Mouse (Mus musculus) stomach, postnatal 0 days (tissue): ENCODE data around the gene BC049352. TPM values are rescaled to one million over a fixed set of nuclear protein-coding genes. Genes with fewer than 3 reads are reported as not detected.

ENCODE experiments used
- ATAC-seq: fragments of 200-750 bp; cut with Nextera tagmentation; 2 replicates; pipeline ENCODE4 v1.8.0; 2017; ENCODE audit not compliant: low FRiP score, low TSS enrichment
- DNase-seq: peaks from one replicate; pipeline ENCODE4 v3.0.0-alpha.2; 2016; ENCODE audit warnings: low spot score
- H3K27ac ChIP-seq: fragments of 300-500 bp; sonication (generic); replicated peaks from 2 replicates; pipeline ENCODE4 v1.5.1; 2014; ENCODE audit warnings: mild to moderate bottlenecking, control low read depth
- H3K27me3 ChIP-seq: fragments of 300-500 bp; sonication (generic); 2 replicates; pipeline ENCODE4 v1.6.1; 2014; ENCODE audit warnings: low read length; ENCODE audit not compliant: control insufficient read depth, insufficient read depth
- H3K36me3 ChIP-seq: fragments of 300-500 bp; sonication (generic); 2 replicates; pipeline ENCODE4 v1.6.1; 2014; ENCODE audit warnings: low read length, mixed read lengths; ENCODE audit not compliant: control insufficient read depth, insufficient read depth
- H3K4me1 ChIP-seq: fragments of 300-500 bp; sonication (generic); replicated peaks from 2 replicates; pipeline ENCODE4 v1.6.1; 2014; ENCODE audit warnings: antibody characterized with exemption; ENCODE audit not compliant: control insufficient read depth, insufficient read depth
- H3K4me2 ChIP-seq: fragments of 300-500 bp; sonication (generic); replicated peaks from 2 replicates; pipeline ENCODE4 v1.6.1; 2014; ENCODE audit warnings: low read depth, mild to moderate bottlenecking, control low read depth, moderate library complexity
- H3K4me3 ChIP-seq: fragments of 300-500 bp; sonication (generic); 2 replicates; pipeline ENCODE4 v1.5.1; 2014; ENCODE audit warnings: low read depth, low read length, control low read depth
- H3K9ac ChIP-seq: fragments of 300-500 bp; sonication (generic); 2 replicates; pipeline ENCODE4 v1.6.1; 2014; ENCODE audit warnings: mild to moderate bottlenecking, low read length, control low read depth, mixed read lengths
- H3K9me3 ChIP-seq: fragments of 300-500 bp; sonication (generic); 2 replicates; pipeline ENCODE4 v1.6.1; 2016; ENCODE audit warnings: low read length; ENCODE audit not compliant: control insufficient read depth
- CTCF ChIP-seq: IDR thresholded peaks from 2 replicates; pipeline ENCODE4 v1.5.1; 2016; ENCODE audit warnings: antibody characterized with exemption, low read depth, mild to moderate bottlenecking, moderate library complexity
- EP300 ChIP-seq: optimal IDR thresholded peaks from 2 replicates; pipeline ENCODE3; 2016; ENCODE audit warnings: antibody characterized with exemption
- WGBS: fragments of 180-500 bp; shearing (Covaris S2); extraction: QIAGEN DNeasy Blood & Tissue Kit; methylation state at CpG from one replicate; pipeline ENCODE4 v1.1.7; 2014; 5-methylcytosine and 5-hydroxymethylcytosine counted together
- polyA plus RNA-seq: library from polyadenylated mRNA; unstranded; fragments of >200 nt; fragmentation: Nextera tagmentation; extraction: Ambion mirVana; gene quantifications from 2 replicates; pipeline ENCODE4 v1.2.1, GENCODE M21; 2015

The BC049352 gene
- polyA plus RNA-seq, 1 experiment from 2014 or later = 0.12 TPM

GRCm38 (mm10) chr9:45274635-45275034 is 92.8 kb downstream of the BC049352 start:
- Histone ChIP-seq H3K36me3 (no peaks in the 10 kb centered on the region), H3K27ac (no peak overlapping the region), H3K4me3 (no peak overlapping the region), H3K9me3 (no peaks in the 10 kb centered on the region), H3K9ac (no peak overlapping the region), H3K4me1 (no peaks in the 10 kb centered on the region), H3K4me2 (no peak overlapping the region), H3K27me3 (peaks cover 3% of the 10 kb centered on the region; the same call in 1 of the 2 replicates)
- DNase-seq (no peak), ATAC-seq (no peak)
- 94% methylated on average over 2 of the region's 2 CpGs for WGBS
- TF ChIP-seq CTCF (no peak), EP300 (no peak)

GRCm38 (mm10) chr9:45280059-45280458 is 98.3 kb downstream of the BC049352 start:
- WGBS = 76% methylated on average over 3 of the region's 3 CpGs
- ATAC-seq = no peak
- no peak overlapping the region for H3K4me2 ChIP-seq
- H3K27me3 ChIP-seq = no peaks in the 10 kb centered on the region
- no peak overlapping the region for H3K9ac ChIP-seq
- H3K27ac ChIP-seq = no peak overlapping the region
- no peaks in the 10 kb centered on the region for H3K9me3 ChIP-seq
- no peaks in the 10 kb centered on the region for H3K36me3 ChIP-seq
- TF ChIP-seq CTCF (no peak), EP300 (no peak)
- H3K4me1 ChIP-seq = no peaks in the 10 kb centered on the region
- H3K4me3 ChIP-seq = no peak overlapping the region
- DNase-seq = no peak

- Histone ChIP-seq H3K9ac (no peak overlapping the region), H3K4me1 (no peaks in the 10 kb centered on the region), H3K9me3 (no peaks in the 10 kb centered on the region), H3K27ac (no peak overlapping the region), H3K4me3 (no peak overlapping the region), H3K4me2 (no peak overlapping the region), H3K36me3 (no peaks in the 10 kb centered on the region), H3K27me3 (no peaks in the 10 kb centered on the region)
- TF ChIP-seq CTCF (no peak), EP300 (no peak)
- no peak for DNase-seq
- 87% methylated on average over 3 of the region's 3 CpGs for WGBS
- ATAC-seq = no peak
Measured at GRCm38 (mm10) chr9:45280891-45281290, 99.1 kb downstream of the BC049352 start.

- Histone ChIP-seq H3K27ac (no peak overlapping the region), H3K4me3 (no peak overlapping the region), H3K9ac (no peak overlapping the region), H3K27me3 (no peaks in the 10 kb centered on the region), H3K4me1 (no peaks in the 10 kb centered on the region), H3K4me2 (no peak overlapping the region), H3K9me3 (no peaks in the 10 kb centered on the region), H3K36me3 (no peaks in the 10 kb centered on the region)
- 79% methylated on average over 5 of the region's 5 CpGs for WGBS
- ATAC-seq (no peak), DNase-seq (no peak)
- TF ChIP-seq EP300 = no peak
- no peak for TF ChIP-seq CTCF
Measured at GRCm38 (mm10) chr9:45282466-45282865, 100.7 kb downstream of the BC049352 start.

- Histone ChIP-seq H3K4me1 (no peaks in the 10 kb centered on the region), H3K9ac (no peak overlapping the region), H3K9me3 (no peaks in the 10 kb centered on the region), H3K27ac (no peak overlapping the region), H3K27me3 (no peaks in the 10 kb centered on the region), H3K4me2 (no peak overlapping the region), H3K36me3 (no peaks in the 10 kb centered on the region), H3K4me3 (no peak overlapping the region)
- no peak for ATAC-seq
- DNase-seq = no peak
- 83% methylated on average over 11 of the region's 11 CpGs for WGBS
- TF ChIP-seq CTCF (no peak), EP300 (no peak)
Measured at GRCm38 (mm10) chr9:45291481-45292168, 109.8 kb downstream of the BC049352 start.

GRCm38 (mm10) chr9:45294210-45295011 is 112.6 kb downstream of the BC049352 start:
- 34% methylated on average over 10 of the region's 10 CpGs for WGBS
- H3K4me2 ChIP-seq = no peak overlapping the region
- H3K4me1 ChIP-seq = no peaks in the 10 kb centered on the region
- no peaks in the 10 kb centered on the region for H3K27me3 ChIP-seq
- no peak overlapping the region for H3K4me3 ChIP-seq
- no peak for DNase-seq
- no peak overlapping the region for H3K9ac ChIP-seq
- no peak for ATAC-seq
- no peak overlapping the region for H3K27ac ChIP-seq
- no peaks in the 10 kb centered on the region for H3K36me3 ChIP-seq
- no peaks in the 10 kb centered on the region for H3K9me3 ChIP-seq
- TF ChIP-seq EP300 (no peak), CTCF (no peak)
